Mouse (Mus musculus) spleen, embryonic (tissue): ENCODE measurements around the gene Btbd35f2.
"Not testable (repeated sequence)": the region's sequence is repeated elsewhere in the genome, so short reads cannot be mapped to it uniquely, and the experiment has no call there.

Experiments used
- CTCF ChIA-PET: fragments of 350-600 bp; sonication (Branson Sonifier 250); formaldehyde crosslinking; loops from one replicate; lab custom pipeline; 2022; lab: Charles Lee

Gene Btbd35f2

GRCm38 (mm10) chrX:32278094-32278493, at the start of gene Btbd35f2:
TSS of gene Btbd35f2 (plus strand) at chrX:32278394.
- CTCF ChIA-PET, result not testable (repeated sequence)
